Mouse (Mus musculus) E14TG2a.4 (cell line): ENCODE data around the gene Slc9a8.

Experiments
- CTCF ChIP-seq: conservative IDR thresholded peaks from 2 replicates; pipeline ENCODE4 v1.5.1; 2014; ENCODE audit warnings: low read length
- NANOG ChIP-seq: IDR thresholded peaks from 2 replicates; pipeline ENCODE4 v1.6.1; 2014; ENCODE audit warnings: borderline replicate concordance, low read length, mixed read lengths
- POU5F1 ChIP-seq: IDR thresholded peaks from 2 replicates; pipeline ENCODE4 v1.6.1; 2014; ENCODE audit warnings: low read length, borderline replicate concordance

GRCm38 (mm10) chr2:167434570-167434969, 13.1 kb downstream of the Slc9a8 start:
- TF ChIP-seq CTCF (no peak), POU5F1 (no peak), NANOG (no peak)
